Mouse (Mus musculus) olfactory bulb, adult 2 months (tissue): ENCODE data around the gene Tldc1.

Experiments used
- CTCF ChIP-seq: fragments of 200-500 bp; IDR thresholded peaks from 2 replicates; pipeline ENCODE4 v1.5.1; 2012; ENCODE audit warnings: low read depth, mild to moderate bottlenecking, low read length, moderate library complexity; ENCODE audit not compliant: insufficient read depth
- POLR2A ChIP-seq: fragments of 200-500 bp; IDR thresholded peaks from 2 replicates; pipeline ENCODE4 v1.6.1; 2012; ENCODE audit warnings: mild to moderate bottlenecking, low read depth, low read length, moderate library complexity; ENCODE audit not compliant: insufficient read depth

DNA sequence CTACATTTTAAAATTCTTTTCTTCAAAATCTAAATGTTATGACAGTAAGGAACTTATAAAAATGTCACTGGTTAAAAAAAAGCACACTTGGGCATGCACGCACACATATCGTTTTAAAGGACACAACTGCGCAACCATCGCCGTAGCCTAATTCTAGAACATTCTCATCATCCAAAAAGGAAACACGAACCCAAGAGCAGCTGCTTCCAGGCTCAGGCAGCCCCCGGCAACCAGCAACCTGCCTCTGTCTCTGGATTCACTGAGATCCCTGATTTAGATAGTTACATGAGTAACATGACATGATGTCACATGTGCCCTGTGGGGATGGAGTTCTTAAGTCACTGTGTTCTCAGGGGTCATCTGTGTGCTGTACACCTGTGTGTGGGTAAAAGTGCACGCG, 45.1 kb upstream of the Tldc1 start:
- TF ChIP-seq CTCF (no peak), POLR2A (no peak)
